Mouse (Mus musculus): Measurements from ENCODE around the gene Rora.

DNA sequence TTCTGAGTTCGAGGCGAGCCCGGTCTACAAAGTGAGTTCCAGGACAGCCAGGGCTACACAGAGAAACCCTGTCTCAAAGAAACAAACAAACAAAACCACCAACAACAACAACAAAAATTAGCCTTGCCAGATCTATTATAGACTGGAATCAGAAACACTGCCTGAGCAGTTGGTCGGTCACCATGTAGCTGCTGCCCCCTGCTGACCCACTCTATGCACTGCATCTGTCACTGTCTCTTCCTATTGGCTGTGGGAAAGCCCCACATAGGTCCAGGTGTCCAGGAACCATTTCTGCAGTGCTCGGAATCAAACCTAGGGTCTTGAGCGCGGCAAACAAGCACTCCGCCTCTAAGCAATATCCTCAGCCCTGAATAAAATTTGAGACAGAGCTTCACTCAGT lies 714.5 kb downstream of the Rora start:
- TF ChIP-seq CTCF (conservative IDR thresholded peaks at IDR 0.05; ENCODE audit: low read length) (peak; percentile 79), POU5F1 (IDR thresholded peaks at IDR 0.05; ENCODE audit: borderline replicate concordance, low read length) (no peak), NANOG (IDR thresholded peaks at IDR 0.05; ENCODE audit: borderline replicate concordance, low read length) (no peak)

Measured in E14TG2a.4 (cell line).